Mouse (Mus musculus) stomach, postnatal 0 days (tissue): ENCODE results near the gene Sbno1.

Source experiments
- CTCF ChIP-seq: IDR thresholded peaks from 2 replicates; pipeline ENCODE4 v1.5.1; 2016; ENCODE audit warnings: antibody characterized with exemption, low read depth, mild to moderate bottlenecking, moderate library complexity
- EP300 ChIP-seq: optimal IDR thresholded peaks from 2 replicates; pipeline ENCODE3; 2016; ENCODE audit warnings: antibody characterized with exemption

DNA sequence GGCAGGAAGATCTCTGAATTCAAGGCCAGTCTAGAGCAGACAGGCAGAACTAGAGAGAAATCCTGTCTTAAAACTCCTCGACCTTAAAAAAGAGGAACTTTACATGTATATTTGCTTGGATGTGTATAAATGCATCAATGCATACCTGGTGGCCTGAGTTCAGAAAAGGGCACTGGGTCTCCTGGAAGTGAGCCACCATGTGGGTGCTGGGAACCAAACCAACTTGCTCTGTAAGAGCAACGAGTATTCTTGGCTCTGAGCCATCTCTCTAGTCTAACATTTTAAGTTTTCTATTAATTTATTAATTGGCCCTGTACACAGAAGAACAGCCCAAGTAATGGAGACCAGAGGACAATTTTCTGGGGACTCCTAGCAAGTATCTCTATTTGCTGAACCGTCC lies 59.1 kb downstream of the Sbno1 start:
- no peak for TF ChIP-seq CTCF
- TF ChIP-seq EP300, result no peak
